Mouse (Mus musculus): ENCODE results near the gene Unc45a.
"Not testable (repeated sequence)": the region's sequence is repeated elsewhere in the genome, so short reads cannot be mapped to it uniquely, and the experiment has no call there.

The Unc45a gene

GRCm38 (mm10) chr7:80325292-80325868 is 15.4 kb downstream of the Unc45a start:
- DNase-seq (ENCODE audit: low spot score) = peak; percentile 43

GRCm38 (mm10) chr7:80324816-80325119 is 16.0 kb downstream of the Unc45a start:
- not testable (repeated sequence) for DNase-seq (ENCODE audit: low spot score)

GRCm38 (mm10) chr7:80324043-80324815 is 16.6 kb downstream of the Unc45a start, which contains the start of gene Rccd1:
Gene Rccd1, minus strand, starts transcription at chr7:80324454.
- DNase-seq (ENCODE audit: low spot score) = peak; percentile 95

- no peak for DNase-seq (ENCODE audit: low spot score)
Observed at GRCm38 (mm10) chr7:80323336-80323735, 17.5 kb downstream of the Unc45a start.

GRCm38 (mm10) chr7:80319846-80320496 is 20.8 kb downstream of the Unc45a start:
- no peak for DNase-seq (ENCODE audit: low spot score)

- DNase-seq (ENCODE audit: low spot score) = no peak
Observed at GRCm38 (mm10) chr7:80318670-80319069, 22.1 kb downstream of the Unc45a start.

GRCm38 (mm10) chr7:80317439-80318115 is 23.2 kb downstream of the Unc45a start:
- DNase-seq (ENCODE audit: low spot score) = peak; percentile 75

- no peak for DNase-seq (ENCODE audit: low spot score)
Observed at GRCm38 (mm10) chr7:80315733-80316132, 25.1 kb downstream of the Unc45a start.

GRCm38 (mm10) chr7:80310771-80311170 is 30.0 kb downstream of the Unc45a start:
- peak; percentile 78 for DNase-seq (ENCODE audit: low spot score)

GRCm38 (mm10) chr7:80307766-80308165 is 33.0 kb downstream of the Unc45a start:
- DNase-seq (ENCODE audit: low spot score) = no peak

- peak; percentile 26 for DNase-seq (ENCODE audit: low spot score)
Observed at GRCm38 (mm10) chr7:80301522-80301921, 39.3 kb downstream of the Unc45a start.

- no peak for DNase-seq (ENCODE audit: low spot score)
Observed at GRCm38 (mm10) chr7:80299568-80299967, 41.2 kb downstream of the Unc45a start.

GRCm38 (mm10) chr7:80298754-80299153 is 42.1 kb downstream of the Unc45a start:
- DNase-seq (ENCODE audit: low spot score) = no peak

GRCm38 (mm10) chr7:80297041-80297440 is 43.8 kb downstream of the Unc45a start:
- no peak for DNase-seq (ENCODE audit: low spot score)

- no peak for DNase-seq (ENCODE audit: low spot score)
Observed at GRCm38 (mm10) chr7:80296462-80296861, 44.3 kb downstream of the Unc45a start.

GRCm38 (mm10) chr7:80294764-80295648 is 45.8 kb downstream of the Unc45a start:
- DNase-seq (ENCODE audit: low spot score) = peak; percentile 60

- DNase-seq (ENCODE audit: low spot score) = peak; percentile 98
Observed at GRCm38 (mm10) chr7:80294062-80294763, 46.6 kb downstream of the Unc45a start, which contains the start of gene Prc1. Gene Prc1, plus strand, starts transcription at chr7:80294450.

GRCm38 (mm10) chr7:80287736-80288135 is 53.1 kb downstream of the Unc45a start:
- DNase-seq (ENCODE audit: low spot score) = no peak

- DNase-seq (ENCODE audit: low spot score) = no peak
Observed at GRCm38 (mm10) chr7:80285725-80286124, 55.1 kb downstream of the Unc45a start.

- DNase-seq (ENCODE audit: low spot score) = no peak
Observed at GRCm38 (mm10) chr7:80284391-80284790, 56.4 kb downstream of the Unc45a start.

All from MN1 (cell line).